ENCODE assay signal across 16 mouse cellular contexts in the genomic region with DNA sequence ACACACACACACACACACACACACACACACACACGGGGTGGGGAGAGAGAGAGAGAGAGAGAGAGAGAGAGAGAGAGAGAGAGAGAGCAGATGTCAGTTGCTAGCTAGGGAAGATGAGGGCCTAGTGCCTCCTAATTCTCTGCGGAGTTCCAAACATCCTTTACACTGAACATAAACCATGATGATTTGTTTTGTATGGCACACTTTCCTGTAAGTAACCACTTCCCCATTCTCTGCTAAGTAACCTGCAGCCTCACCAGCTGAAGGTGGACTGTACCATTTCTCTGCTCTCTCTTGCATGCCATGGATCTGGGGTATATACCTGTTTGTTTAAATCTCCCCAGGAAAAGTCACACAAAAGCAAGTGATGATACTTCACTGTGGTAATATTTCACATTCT.
"Had no signal": no experiment of that assay in that cellular context is flagged by ENCODE, and none has a peak within 500 bp of the region (broad histone marks: within the 10 kb centered on the region; RNA-seq: fewer than 3 reads in every experiment).

No protein-coding gene starts in this region.

- H3K9me3 ChIP-seq: neural tube, embryonic 12.5 days; neural tube, embryonic 13.5 days; neural tube, embryonic 15.5 days; stomach, embryonic 15.5 days had no signal

- H3K4me2 ChIP-seq: neural tube, embryonic 12.5 days; neural tube, embryonic 13.5 days; neural tube, embryonic 15.5 days; stomach, embryonic 15.5 days had no signal

- H3K36me3 ChIP-seq: neural tube, embryonic 12.5 days; neural tube, embryonic 13.5 days; neural tube, embryonic 15.5 days; stomach, embryonic 15.5 days had no signal

- H3K27me3 ChIP-seq: neural tube, embryonic 12.5 days; neural tube, embryonic 13.5 days; neural tube, embryonic 15.5 days; stomach, embryonic 15.5 days had no signal

- H3K27ac ChIP-seq: neural tube, embryonic 12.5 days; neural tube, embryonic 13.5 days; neural tube, embryonic 15.5 days; stomach, embryonic 15.5 days; stomach, postnatal 0 days had no signal

- H3K9ac ChIP-seq: neural tube, embryonic 12.5 days; neural tube, embryonic 13.5 days; neural tube, embryonic 15.5 days; stomach, embryonic 15.5 days had no signal

- H3K4me1 ChIP-seq: neural tube, embryonic 12.5 days; neural tube, embryonic 13.5 days; neural tube, embryonic 15.5 days; stomach, embryonic 15.5 days had no signal

- H3K4me3 ChIP-seq: neural tube, embryonic 12.5 days; neural tube, embryonic 13.5 days; neural tube, embryonic 15.5 days; stomach, embryonic 15.5 days had no signal

- DNase-seq: retina, postnatal 1 day; right cerebral cortex, adult 18-20 months; right cerebral cortex, postnatal 14 days; right cerebral cortex, postnatal 4 days; spleen, adult 18-20 months; thymus, adult 18-20 months; thymus, adult 2 months; thymus, postnatal 14 days; thymus, postnatal 25 days; thymus, postnatal 36 days; thymus, postnatal 4 days had no signal
